8 mouse cellular contexts compared by ENCODE assay signal in genomic region chr3:108296220-108297049, GRCm38 (mm10). TPM values are rescaled to one million over a fixed set of nuclear protein-coding genes. Genes with fewer than 3 reads are reported as not detected.
DNase-seq lines count a peak whose midpoint lies in the region; ATAC-seq lines count a peak whose summit lies in the region.

No protein-coding gene starts in this region.

- WGBS in forebrain, embryonic 12.5 days, result 19% methylated on average over 14 of the region's 14 CpGs
- 12% methylated on average over 14 of the region's 14 CpGs for WGBS in stomach, embryonic 14.5 days

- peak overlapping the region; percentile 43 for H3K4me2 ChIP-seq in forebrain, embryonic 12.5 days
- peak overlapping the region; percentile 13 for H3K4me2 ChIP-seq in stomach, embryonic 14.5 days (replicated peaks; ENCODE audit: low read depth, low read length)

- H3K36me3 ChIP-seq in forebrain, embryonic 12.5 days (replicated peaks), result no peaks in the 10 kb centered on the region
- H3K36me3 ChIP-seq in stomach, embryonic 14.5 days (ENCODE audit: control insufficient read depth, insufficient read depth, low read length), result no peaks in the 10 kb centered on the region

- no peaks in the 10 kb centered on the region for H3K27me3 ChIP-seq in forebrain, embryonic 12.5 days
- H3K27me3 ChIP-seq in stomach, embryonic 14.5 days (ENCODE audit: control insufficient read depth, insufficient read depth, low read length), result no peaks in the 10 kb centered on the region

- DNase-seq in frontal cortex, postnatal 25 days (ENCODE audit: low spot score in 2 of 2), result no peak
- peak; percentile 85 for DNase-seq in brain, adult 2 months (ENCODE audit: low read depth, low spot score)
- peak; percentile 24 for DNase-seq in heart, postnatal 25 days (ENCODE audit: low spot score)
- DNase-seq in left cerebral cortex, adult 11 months (ENCODE audit: low spot score), result peak; percentile 61

- H3K9ac ChIP-seq in forebrain, embryonic 12.5 days, result 0 out of 2 replicates have a peak overlapping the region, but pooled peaks have one; percentile 27
- 0 out of 2 replicates have a peak overlapping the region, but pooled peaks have one; percentile 4 for H3K9ac ChIP-seq in stomach, embryonic 14.5 days (replicated peaks; ENCODE audit: low read depth, low read length)

- ATAC-seq in frontal cortex, adult (ENCODE audit: low TSS enrichment), result peak; percentile 33
- ATAC-seq in forebrain, embryonic 12.5 days (ENCODE audit: low FRiP score), result peak; percentile 78
- peak; percentile 81 for ATAC-seq in megakaryocyte, adult 5-6 weeks (ENCODE audit: poor library complexity, severe bottlenecking)
- ATAC-seq in stomach, embryonic 14.5 days (ENCODE audit: insufficient number of reproducible peaks, insufficient read depth, low FRiP score, low read depth), result no peak

- 0 out of 2 replicates have a peak overlapping the region, but pooled peaks have one; percentile 0 for H3K4me3 ChIP-seq in forebrain, embryonic 12.5 days (replicated peaks)
- H3K4me3 ChIP-seq in stomach, embryonic 14.5 days (ENCODE audit: low read depth, low read length), result no peak overlapping the region

- peaks cover 50% of the 10 kb centered on the region for H3K4me1 ChIP-seq in forebrain, embryonic 12.5 days
- H3K4me1 ChIP-seq in stomach, embryonic 14.5 days (ENCODE audit: control insufficient read depth, insufficient read depth, low read length), result peaks cover 35% of the 10 kb centered on the region

- peak overlapping the region; percentile 81 for H3K27ac ChIP-seq in forebrain, embryonic 12.5 days
- peak overlapping the region; percentile 62 for H3K27ac ChIP-seq in stomach, embryonic 14.5 days (ENCODE audit: low read length)

- H3K9me3 ChIP-seq in forebrain, embryonic 12.5 days, result no peaks in the 10 kb centered on the region
- no peaks in the 10 kb centered on the region for H3K9me3 ChIP-seq in stomach, embryonic 14.5 days (ENCODE audit: control insufficient read depth, low read depth, low read length)

- intact Hi-C loops in heart, postnatal 25 days (cut with DNase I), result no loop called here

RNA-seq across cellular contexts. Expression of gene Sort1, which starts 12.6 kb away (rescaled TPM):
- 23.3 and 30.8 TPM in 2 replicates for polyA plus RNA-seq in forebrain, embryonic 12.5 days (2016; fragmentation: Nextera tagmentation; extraction: Ambion mirVana)
- total RNA-seq in heart, postnatal 25 days (2021), result 10 to 100 TPM; 17.1 to 18.9 TPM
- total RNA-seq in megakaryocyte, adult 5-6 weeks (2015), result 80.7 and 83.8 TPM in 2 replicates
- total RNA-seq in megakaryocyte, adult 5-6 weeks (2017), result 76.4 and 87.8 TPM in 2 replicates
- 12.3 and 12.9 TPM in 2 replicates for polyA plus RNA-seq in stomach, embryonic 14.5 days (2014; fragmentation: Nextera tagmentation; extraction: Ambion mirVana)

RNA-seq across cellular contexts. Expression of gene Psma5, which starts 39.7 kb away (rescaled TPM):
- polyA plus RNA-seq in forebrain, embryonic 12.5 days (2016; fragmentation: Nextera tagmentation; extraction: Ambion mirVana), result 229 and 241 TPM in 2 replicates
- 10 to 100 TPM; 52.5 to 53.8 TPM for total RNA-seq in heart, postnatal 25 days (2021)
- total RNA-seq in megakaryocyte, adult 5-6 weeks (2015), result 160 and 172 TPM in 2 replicates
- 146 and 158 TPM in 2 replicates for total RNA-seq in megakaryocyte, adult 5-6 weeks (2017)
- polyA plus RNA-seq in stomach, embryonic 14.5 days (2014; fragmentation: Nextera tagmentation; extraction: Ambion mirVana), result 280 and 294 TPM in 2 replicates

Comparison
In these comparisons a context has a peak if more than half of its experiments do, and no peak if none do; other contexts are left out.
1. DNase-seq: peak in brain, adult 2 months (single experiment), heart, postnatal 25 days (single experiment) and left cerebral cortex, adult 11 months (single experiment); none in frontal cortex, postnatal 25 days (0 of 2).